Mouse (Mus musculus) G1E (cell line): ENCODE measurements around the gene Sorl1.

Experiments used
- CTCF ChIP-seq: IDR thresholded peaks from 2 replicates; pipeline ENCODE4 v1.5.1; 2012; ENCODE audit warnings: low read depth, low read length, inconsistent platforms, mixed read lengths
- TAL1 ChIP-seq: conservative IDR thresholded peaks from 2 replicates; pipeline ENCODE4 v1.6.1; 2012; ENCODE audit warnings: low read depth, low read length, inconsistent platforms, mixed read lengths

- no peak for TF ChIP-seq CTCF
- no peak for TF ChIP-seq TAL1
Measured at GRCm38 (mm10) chr9:42076256-42076849, 47.7 kb downstream of the Sorl1 start.
